Mouse (Mus musculus): ENCODE measurements around the gene Upf3b.

DNA sequence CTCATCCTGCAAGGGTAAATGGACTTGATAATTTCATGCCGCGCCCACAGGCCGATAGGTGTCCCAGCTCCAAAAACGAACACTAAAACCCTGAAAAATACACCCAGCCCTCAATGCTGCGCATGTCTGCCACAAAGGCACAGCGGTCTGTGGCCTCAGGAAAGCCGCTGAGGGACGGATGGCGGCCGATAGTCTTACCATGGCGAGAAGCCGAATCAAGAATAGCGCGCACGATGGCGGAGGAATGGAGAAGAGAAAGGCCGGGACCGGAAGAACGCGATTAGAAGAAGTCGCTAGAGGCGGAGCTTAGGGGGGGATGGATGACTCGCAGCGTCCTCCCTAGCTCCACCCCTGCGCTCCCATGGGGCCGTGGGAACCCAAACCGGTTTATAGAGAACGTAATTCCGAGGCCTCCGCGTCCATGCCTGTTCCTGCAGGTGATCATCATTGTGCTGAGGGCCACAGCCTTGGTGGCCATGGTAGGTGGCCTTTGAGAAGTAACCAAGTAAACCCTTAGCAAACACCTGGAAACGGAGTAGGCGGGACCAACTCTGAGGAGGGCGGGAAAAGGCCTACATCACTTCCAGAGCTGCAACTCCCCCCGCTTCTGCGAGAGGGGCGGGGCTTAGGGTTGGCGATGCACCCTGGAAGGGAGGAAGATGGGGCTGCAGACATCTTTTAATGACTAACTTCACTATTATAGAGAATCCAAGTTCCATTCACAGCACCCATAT lies 25.0 kb downstream of the Upf3b start, which contains the start of gene Rpl39:
- 0 out of 2 replicates have a peak, but pooled peaks have one; percentile 14 for TF ChIP-seq CTCF (IDR thresholded peaks at IDR 0.05; ENCODE audit: borderline replicate concordance, control insufficient read depth, extremely low read depth, insufficient read depth, low read length, poor library complexity)
- peak; percentile 68 for TF ChIP-seq POLR2A (IDR thresholded peaks at IDR 0.05; ENCODE audit: control insufficient read depth, extremely low read depth, insufficient read depth, low read length, poor library complexity)
